Mouse (Mus musculus): ENCODE measurements around the gene Fastkd5. TPM values are rescaled to one million over a fixed set of nuclear protein-coding genes. Genes with fewer than 3 reads are reported as not detected.

The Fastkd5 gene
- total and polyA plus RNA-seq, 2 experiments, result 2.0 to 6.3 TPM

DNA sequence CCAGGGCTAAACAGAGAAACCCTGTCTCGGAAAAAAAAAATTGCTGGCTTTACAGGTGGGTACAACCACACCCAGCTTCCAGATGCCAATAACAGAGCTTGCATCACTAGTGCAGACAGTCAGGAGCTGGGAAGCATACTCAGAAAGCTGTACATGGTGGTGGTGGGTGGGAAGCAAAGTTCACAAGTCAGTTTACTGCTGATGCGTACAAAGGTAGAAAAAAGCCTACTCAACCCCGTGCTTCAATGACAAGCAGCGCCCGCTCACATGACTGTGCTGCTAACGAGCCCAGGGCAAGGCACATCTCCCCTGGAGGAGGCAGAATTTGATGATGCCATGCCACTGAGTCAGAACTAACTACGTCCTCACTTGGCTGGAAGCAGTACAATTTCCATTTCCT, 10.9 kb downstream of the Fastkd5 start:
- Histone ChIP-seq H3K36me3 (ENCODE audit: control insufficient read depth, insufficient read depth, low read length) (peaks cover 26% of the 10 kb centered on the region), H3K4me3 (ENCODE audit: insufficient read depth, low read depth, low read length) (no peak overlapping the region), H3K27ac (replicated peaks; ENCODE audit: insufficient read depth, low read depth, low read length) (no peak overlapping the region), H3K79me2 (ENCODE audit: control insufficient read depth, insufficient read depth, low read length) (peaks cover 3% of the 10 kb centered on the region; the same call in 1 of the 2 replicates), H3K9ac (ENCODE audit: low read depth, low read length) (no peak overlapping the region), H3K4me1 (ENCODE audit: control insufficient read depth, insufficient read depth, low read length) (no peaks in the 10 kb centered on the region), H3K27me3 (ENCODE audit: control insufficient read depth, insufficient read depth, low read length) (no peaks in the 10 kb centered on the region)
- no peak for TF ChIP-seq CTCF (IDR thresholded peaks at IDR 0.05; ENCODE audit: low read depth, low read length)
- TF ChIP-seq POLR2A (IDR thresholded peaks at IDR 0.05; ENCODE audit: extremely low read depth, insufficient read depth, low read length), result no peak
- WGBS, result 77% methylated on average over 7 of the region's 7 CpGs
- DNase-seq (ENCODE audit: extremely low read depth, low read depth, low spot score), result no peak

- 75% methylated on average over 3 of the region's 3 CpGs for WGBS
- H3K79me2 ChIP-seq (ENCODE audit: control insufficient read depth, insufficient read depth, low read length), result no peaks in the 10 kb centered on the region
- no peak overlapping the region for H3K9ac ChIP-seq (ENCODE audit: low read depth, low read length)
- peak; percentile 24 for DNase-seq (ENCODE audit: extremely low read depth, low read depth, low spot score)
- H3K27ac ChIP-seq (replicated peaks; ENCODE audit: insufficient read depth, low read depth, low read length), result no peak overlapping the region
- TF ChIP-seq POLR2A (IDR thresholded peaks at IDR 0.05; ENCODE audit: extremely low read depth, insufficient read depth, low read length) (no peak), CTCF (IDR thresholded peaks at IDR 0.05; ENCODE audit: low read depth, low read length) (peak; percentile 52; the same call in 1 of the 2 replicates)
- H3K27me3 ChIP-seq (ENCODE audit: control insufficient read depth, insufficient read depth, low read length), result no peaks in the 10 kb centered on the region
- H3K4me1 ChIP-seq (ENCODE audit: control insufficient read depth, insufficient read depth, low read length), result no peaks in the 10 kb centered on the region
- H3K4me3 ChIP-seq (ENCODE audit: insufficient read depth, low read depth, low read length), result no peak overlapping the region
- peaks cover 20% of the 10 kb centered on the region for H3K36me3 ChIP-seq (ENCODE audit: control insufficient read depth, insufficient read depth, low read length)
These were observed 16.7 kb downstream of the Fastkd5 start for GRCm38 (mm10) chr2:130613091-130613490.

DNA sequence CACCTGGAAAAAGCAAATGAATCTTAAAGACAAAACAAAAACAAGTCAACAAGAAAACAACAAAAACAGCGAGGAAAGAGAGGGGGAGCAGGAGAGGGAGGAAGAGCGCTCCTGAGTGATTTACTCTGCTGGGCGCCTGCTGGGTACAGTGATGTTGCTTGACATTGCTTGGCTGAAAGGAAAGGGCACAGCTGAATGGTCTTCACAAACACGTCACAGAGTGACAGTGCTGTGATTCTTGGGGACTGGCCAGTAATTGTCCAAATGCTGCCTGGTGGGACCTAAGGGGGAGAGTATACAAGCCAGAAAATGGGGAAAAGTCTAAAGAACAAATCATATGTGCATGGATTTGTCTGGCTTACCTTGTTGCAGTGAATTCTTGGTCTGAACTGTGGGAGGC, 27.6 kb downstream of the Fastkd5 start:
- Histone ChIP-seq H3K4me3 (ENCODE audit: insufficient read depth, low read depth, low read length) (no peak overlapping the region), H3K79me2 (ENCODE audit: control insufficient read depth, insufficient read depth, low read length) (no peaks in the 10 kb centered on the region), H3K36me3 (ENCODE audit: control insufficient read depth, insufficient read depth, low read length) (peaks cover 20% of the 10 kb centered on the region), H3K4me1 (ENCODE audit: control insufficient read depth, insufficient read depth, low read length) (no peaks in the 10 kb centered on the region), H3K27me3 (ENCODE audit: control insufficient read depth, insufficient read depth, low read length) (no peaks in the 10 kb centered on the region), H3K9ac (ENCODE audit: low read depth, low read length) (no peak overlapping the region), H3K27ac (replicated peaks; ENCODE audit: insufficient read depth, low read depth, low read length) (no peak overlapping the region)
- TF ChIP-seq CTCF (IDR thresholded peaks at IDR 0.05; ENCODE audit: low read depth, low read length), result no peak
- TF ChIP-seq POLR2A (IDR thresholded peaks at IDR 0.05; ENCODE audit: extremely low read depth, insufficient read depth, low read length), result no peak
- 94% methylated on average over 4 of the region's 4 CpGs for WGBS
- no peak for DNase-seq (ENCODE audit: extremely low read depth, low read depth, low spot score)

DNA sequence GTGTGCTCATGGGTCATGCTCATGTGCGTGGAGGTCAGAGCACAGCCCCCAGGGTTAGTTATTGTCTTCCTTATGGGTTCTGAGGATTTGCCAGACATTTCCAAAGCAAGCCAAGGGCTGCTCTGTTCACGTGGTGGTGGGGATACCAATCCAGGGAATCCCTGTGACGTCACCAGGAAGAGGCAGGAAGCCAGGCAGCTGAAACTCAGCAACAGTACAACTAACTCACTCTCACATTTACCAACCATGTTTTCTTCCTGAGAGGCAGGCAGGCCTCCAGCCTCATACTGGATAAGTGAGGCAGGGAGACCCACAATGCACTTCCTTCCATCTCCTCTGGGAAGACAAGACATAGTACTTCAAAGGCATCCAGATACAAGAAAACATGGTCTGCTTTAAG, 31.4 kb downstream of the Fastkd5 start:
- peaks cover 21% of the 10 kb centered on the region for H3K36me3 ChIP-seq (ENCODE audit: control insufficient read depth, insufficient read depth, low read length)
- no peak overlapping the region for H3K9ac ChIP-seq (ENCODE audit: low read depth, low read length)
- no peaks in the 10 kb centered on the region for H3K27me3 ChIP-seq (ENCODE audit: control insufficient read depth, insufficient read depth, low read length)
- TF ChIP-seq POLR2A (IDR thresholded peaks at IDR 0.05; ENCODE audit: extremely low read depth, insufficient read depth, low read length) (no peak), CTCF (IDR thresholded peaks at IDR 0.05; ENCODE audit: low read depth, low read length) (no peak)
- 65% methylated on average over 3 of the region's 3 CpGs for WGBS
- H3K79me2 ChIP-seq (ENCODE audit: control insufficient read depth, insufficient read depth, low read length), result no peaks in the 10 kb centered on the region
- H3K4me3 ChIP-seq (ENCODE audit: insufficient read depth, low read depth, low read length), result no peak overlapping the region
- H3K27ac ChIP-seq (replicated peaks; ENCODE audit: insufficient read depth, low read depth, low read length), result no peak overlapping the region
- no peaks in the 10 kb centered on the region for H3K4me1 ChIP-seq (ENCODE audit: control insufficient read depth, insufficient read depth, low read length)
- no peak for DNase-seq (ENCODE audit: extremely low read depth, low read depth, low spot score)

DNA sequence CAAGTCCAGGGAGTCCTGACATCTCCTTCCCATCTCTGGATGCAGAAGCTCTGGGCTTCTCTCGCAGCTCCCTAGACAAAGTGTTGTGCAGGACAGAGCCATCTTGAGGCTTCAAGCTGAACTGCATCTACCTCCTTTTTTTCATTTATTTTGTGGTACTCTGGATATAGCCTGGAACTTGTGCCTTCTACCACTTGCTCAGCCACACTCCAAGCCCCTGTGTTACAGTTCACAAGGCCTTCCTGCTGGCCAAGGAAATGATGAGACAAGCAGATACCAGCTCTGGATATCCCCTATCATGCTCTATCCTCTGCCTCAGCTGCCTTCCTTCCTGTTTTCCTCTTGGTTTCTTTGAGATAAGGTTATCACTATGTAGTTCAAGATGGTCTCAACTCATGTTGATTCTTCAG, 32.2 kb downstream of the Fastkd5 start:
- no peak overlapping the region for H3K9ac ChIP-seq (ENCODE audit: low read depth, low read length)
- peak; percentile 12 for DNase-seq (ENCODE audit: extremely low read depth, low read depth, low spot score)
- no peak overlapping the region for H3K4me3 ChIP-seq (ENCODE audit: insufficient read depth, low read depth, low read length)
- no peak overlapping the region for H3K27ac ChIP-seq (replicated peaks; ENCODE audit: insufficient read depth, low read depth, low read length)
- H3K27me3 ChIP-seq (ENCODE audit: control insufficient read depth, insufficient read depth, low read length), result no peaks in the 10 kb centered on the region
- TF ChIP-seq POLR2A (IDR thresholded peaks at IDR 0.05; ENCODE audit: extremely low read depth, insufficient read depth, low read length) (no peak), CTCF (IDR thresholded peaks at IDR 0.05; ENCODE audit: low read depth, low read length) (peak; percentile 40; the same call in 1 of the 2 replicates)
- WGBS, result 31% methylated on average over 1 of the region's 1 CpGs
- H3K4me1 ChIP-seq (ENCODE audit: control insufficient read depth, insufficient read depth, low read length), result no peaks in the 10 kb centered on the region
- H3K36me3 ChIP-seq (ENCODE audit: control insufficient read depth, insufficient read depth, low read length), result peaks cover 18% of the 10 kb centered on the region
- no peaks in the 10 kb centered on the region for H3K79me2 ChIP-seq (ENCODE audit: control insufficient read depth, insufficient read depth, low read length)

GRCm38 (mm10) chr2:130595596-130595995, 34.2 kb downstream of the Fastkd5 start:
- Histone ChIP-seq H3K27me3 (ENCODE audit: control insufficient read depth, insufficient read depth, low read length) (no peaks in the 10 kb centered on the region), H3K27ac (replicated peaks; ENCODE audit: insufficient read depth, low read depth, low read length) (no peak overlapping the region), H3K9ac (ENCODE audit: low read depth, low read length) (no peak overlapping the region), H3K36me3 (ENCODE audit: control insufficient read depth, insufficient read depth, low read length) (peaks cover 17% of the 10 kb centered on the region), H3K79me2 (ENCODE audit: control insufficient read depth, insufficient read depth, low read length) (no peaks in the 10 kb centered on the region), H3K4me1 (ENCODE audit: control insufficient read depth, insufficient read depth, low read length) (no peaks in the 10 kb centered on the region), H3K4me3 (ENCODE audit: insufficient read depth, low read depth, low read length) (no peak overlapping the region)
- TF ChIP-seq CTCF (IDR thresholded peaks at IDR 0.05; ENCODE audit: low read depth, low read length) (no peak), POLR2A (IDR thresholded peaks at IDR 0.05; ENCODE audit: extremely low read depth, insufficient read depth, low read length) (no peak)
- DNase-seq (ENCODE audit: extremely low read depth, low read depth, low spot score), result no peak
- 96% methylated on average over 1 of the region's 1 CpGs for WGBS

Data from liver, adult 2 months (tissue).